Mouse (Mus musculus): ENCODE results near the gene Wdfy3.
A peak's percentile ranks its signal among the peaks of the same experiment; 100 is the strongest.

Wdfy3 gene

GRCm38 (mm10) chr5:102054511-102055093 lies 15.1 kb downstream of the Wdfy3 start:
- peak; percentile 65 for DNase-seq

- DNase-seq, result peak; percentile 75
Observed at GRCm38 (mm10) chr5:102052906-102053305, 16.8 kb downstream of the Wdfy3 start.

- DNase-seq, result no peak
Observed at GRCm38 (mm10) chr5:102052465-102052864, 17.3 kb downstream of the Wdfy3 start.

- no peak for DNase-seq
Observed at GRCm38 (mm10) chr5:102050677-102051076, 19.0 kb downstream of the Wdfy3 start.

GRCm38 (mm10) chr5:102048416-102048815 lies 21.3 kb downstream of the Wdfy3 start:
- DNase-seq, result no peak

GRCm38 (mm10) chr5:102046617-102047116 lies 23.1 kb downstream of the Wdfy3 start:
- no peak for DNase-seq

- peak; percentile 59 for DNase-seq
Observed at GRCm38 (mm10) chr5:102045636-102046616, 23.8 kb downstream of the Wdfy3 start.

- no peak for DNase-seq
Observed at GRCm38 (mm10) chr5:102045177-102045576, 24.5 kb downstream of the Wdfy3 start.

GRCm38 (mm10) chr5:102033281-102033680 lies 36.4 kb downstream of the Wdfy3 start:
- no peak for DNase-seq

- no peak for DNase-seq
Observed at GRCm38 (mm10) chr5:102032594-102033240, 37.0 kb downstream of the Wdfy3 start.

GRCm38 (mm10) chr5:102032191-102032590 lies 37.5 kb downstream of the Wdfy3 start:
- DNase-seq, result no peak

GRCm38 (mm10) chr5:102023376-102023775 lies 46.3 kb downstream of the Wdfy3 start:
- no peak for DNase-seq

- DNase-seq, result peak; percentile 56
Observed at GRCm38 (mm10) chr5:102022018-102022898, 47.5 kb downstream of the Wdfy3 start.

- DNase-seq, result no peak
Observed at GRCm38 (mm10) chr5:102014235-102014634, 55.5 kb downstream of the Wdfy3 start.

- no peak for DNase-seq
Observed at GRCm38 (mm10) chr5:102013781-102014180, 55.9 kb downstream of the Wdfy3 start.

GRCm38 (mm10) chr5:102010961-102011360 lies 58.8 kb downstream of the Wdfy3 start:
- DNase-seq, result no peak

- DNase-seq, result no peak
Observed at GRCm38 (mm10) chr5:102009606-102010005, 60.1 kb downstream of the Wdfy3 start.

- no peak for DNase-seq
Observed at GRCm38 (mm10) chr5:102008712-102009111, 61.0 kb downstream of the Wdfy3 start.

- no peak for DNase-seq
Observed at GRCm38 (mm10) chr5:102006218-102006941, 63.3 kb downstream of the Wdfy3 start.

- DNase-seq, result no peak
Observed at GRCm38 (mm10) chr5:102003371-102003770, 66.3 kb downstream of the Wdfy3 start.

GRCm38 (mm10) chr5:102001026-102001425 lies 68.7 kb downstream of the Wdfy3 start:
- no peak for DNase-seq

GRCm38 (mm10) chr5:101998971-101999370 lies 70.8 kb downstream of the Wdfy3 start:
- DNase-seq, result no peak
